In the genomic region with DNA sequence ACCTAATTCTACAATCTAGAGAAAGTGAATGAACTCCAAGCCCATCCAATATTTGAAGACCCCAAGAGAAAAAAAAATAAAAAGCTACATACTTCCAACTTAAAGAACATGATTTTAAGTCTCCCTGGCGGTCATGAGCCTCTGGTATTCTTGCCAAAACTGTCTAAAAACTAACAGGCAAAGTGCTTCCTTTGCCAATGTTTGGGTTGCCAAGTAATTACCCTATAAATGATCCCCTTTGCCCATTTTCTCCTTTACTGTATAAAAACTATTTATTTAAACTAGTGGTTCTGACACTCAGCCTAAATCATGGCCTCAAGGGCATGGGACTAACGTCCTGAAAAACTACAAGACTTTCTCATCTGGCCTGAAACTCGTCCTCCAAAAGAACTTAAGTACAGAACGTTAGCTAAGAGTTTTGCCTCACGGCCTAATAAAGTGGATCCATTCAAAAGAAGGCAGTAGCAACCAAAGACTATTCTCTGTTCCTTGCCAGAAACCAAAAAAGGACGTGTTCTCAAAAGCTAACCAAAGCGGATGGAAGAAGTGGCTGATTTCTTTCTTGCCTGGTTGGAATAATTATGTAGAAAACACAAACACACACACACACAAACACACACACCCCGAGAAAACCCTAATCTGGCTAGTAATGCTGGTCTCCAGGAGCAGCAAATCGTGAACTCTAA, we compare ENCODE assay signal across 8 mouse cellular contexts. TPM values are rescaled to one million over a fixed set of nuclear protein-coding genes. Genes with fewer than 3 reads are reported as not detected.
A peak's percentile ranks its signal among the peaks of the same experiment; 100 is the strongest.
DNase-seq lines count a peak whose midpoint lies in the region; ATAC-seq and TF ChIP-seq lines count a peak whose summit lies in the region.

No protein-coding gene starts in this region.

- H3K9me3 ChIP-seq in embryonic facial prominence, embryonic 11.5 days (replicated peaks; ENCODE audit: control insufficient read depth, low read length): no peaks in the 10 kb centered on the region
- no peaks in the 10 kb centered on the region for H3K9me3 ChIP-seq in intestine, embryonic 14.5 days (ENCODE audit: control insufficient read depth, low read length)
- no peaks in the 10 kb centered on the region for H3K9me3 ChIP-seq in neural tube, embryonic 12.5 days

- 45% methylated on average over 9 of the region's 9 CpGs for WGBS in embryonic facial prominence, embryonic 11.5 days
- WGBS in intestine, embryonic 14.5 days: 44% methylated on average over 9 of the region's 9 CpGs
- WGBS in neural tube, embryonic 12.5 days: 46% methylated on average over 9 of the region's 9 CpGs

- H3K27ac ChIP-seq in left cerebral cortex, adult 2 months: no peak overlapping the region
- no peak overlapping the region for H3K27ac ChIP-seq in embryonic facial prominence, embryonic 11.5 days (replicated peaks; ENCODE audit: low read depth, low read length)
- no peak overlapping the region for H3K27ac ChIP-seq in intestine, embryonic 14.5 days (ENCODE audit: low read depth)
- no peak overlapping the region for H3K27ac ChIP-seq in neural tube, embryonic 12.5 days

- peak overlapping the region; percentile 87 for H3K4me2 ChIP-seq in embryonic facial prominence, embryonic 11.5 days (ENCODE audit: low read depth, low read length)
- peak overlapping the region; percentile 91 for H3K4me2 ChIP-seq in intestine, embryonic 14.5 days (ENCODE audit: low read length)
- peak overlapping the region; percentile 93 for H3K4me2 ChIP-seq in neural tube, embryonic 12.5 days (replicated peaks)

- no peaks in the 10 kb centered on the region for H3K36me3 ChIP-seq in embryonic facial prominence, embryonic 11.5 days (replicated peaks; ENCODE audit: control insufficient read depth, insufficient read depth, low read depth, low read length)
- no peaks in the 10 kb centered on the region for H3K36me3 ChIP-seq in intestine, embryonic 14.5 days (ENCODE audit: control insufficient read depth, insufficient read depth, low read length)
- H3K36me3 ChIP-seq in neural tube, embryonic 12.5 days: no peaks in the 10 kb centered on the region

- no peak overlapping the region for H3K9ac ChIP-seq in embryonic facial prominence, embryonic 11.5 days (replicated peaks; ENCODE audit: low read length)
- no peak overlapping the region; the same call in 1 of the 2 replicates for H3K9ac ChIP-seq in intestine, embryonic 14.5 days (ENCODE audit: low read length)
- H3K9ac ChIP-seq in neural tube, embryonic 12.5 days: peak overlapping the region; percentile 80; the same call in 1 of the 2 replicates

- no peak for ATAC-seq in embryonic facial prominence, embryonic 11.5 days (replicated peaks; ENCODE audit: insufficient number of reproducible peaks, low FRiP score, low TSS enrichment, low read depth)
- ATAC-seq in intestine, embryonic 14.5 days (replicated peaks; ENCODE audit: low FRiP score, low TSS enrichment, low read depth): no peak
- no peak for ATAC-seq in neural tube, embryonic 12.5 days (ENCODE audit: low FRiP score, low read depth)

- no peak for TF ChIP-seq CTCF in left cerebral cortex, adult 2 months (IDR thresholded peaks at IDR 0.05)

- H3K27me3 ChIP-seq in embryonic facial prominence, embryonic 11.5 days (ENCODE audit: control insufficient read depth, insufficient read depth, low read length): no peaks in the 10 kb centered on the region
- no peaks in the 10 kb centered on the region for H3K27me3 ChIP-seq in intestine, embryonic 14.5 days (replicated peaks; ENCODE audit: control insufficient read depth, insufficient read depth, low read length)
- no peaks in the 10 kb centered on the region for H3K27me3 ChIP-seq in neural tube, embryonic 12.5 days (replicated peaks)

- intact Hi-C loops in left cerebral cortex, adult 2 months (cut with DNase I): no loop called here
- intact Hi-C loops in left cerebral cortex, postnatal 14 days (cut with DNase I): no loop called here

- H3K4me1 ChIP-seq in embryonic facial prominence, embryonic 11.5 days (ENCODE audit: control insufficient read depth, insufficient read depth, low read length): no peaks in the 10 kb centered on the region
- no peaks in the 10 kb centered on the region; the same call in 1 of the 2 replicates for H3K4me1 ChIP-seq in intestine, embryonic 14.5 days (replicated peaks; ENCODE audit: control insufficient read depth, insufficient read depth, low read length)
- peaks cover 8% of the 10 kb centered on the region for H3K4me1 ChIP-seq in neural tube, embryonic 12.5 days

- H3K4me3 ChIP-seq in left cerebral cortex, adult 2 months: peak overlapping the region; percentile 87
- H3K4me3 ChIP-seq in embryonic facial prominence, embryonic 11.5 days (ENCODE audit: low read depth, low read length): peak overlapping the region; percentile 82
- H3K4me3 ChIP-seq in intestine, embryonic 14.5 days (ENCODE audit: low read depth, low read length): peak overlapping the region; percentile 81
- H3K4me3 ChIP-seq in neural tube, embryonic 12.5 days: peak overlapping the region; percentile 80

- no peak for DNase-seq in left cerebral cortex, adult 2 months (ENCODE audit: extremely low spot score in 1 of 2, low spot score in 2 of 2)
- DNase-seq in left cerebral cortex, postnatal 14 days (ENCODE audit: low spot score in 2 of 2): no peak
- DNase-seq in embryonic facial prominence, embryonic 11.5 days (ENCODE audit: low spot score): no peak
- DNase-seq in intestine, embryonic 14.5 days (ENCODE audit: low spot score): peak; percentile 53
- DNase-seq in B cell, adult 2 months: no peak
- DNase-seq in natural killer cell, adult 2 months (ENCODE audit: low spot score in 2 of 2): no peak
- no peak for DNase-seq in adrenal gland, postnatal 4 days (ENCODE audit: low spot score in 2 of 2)

RNA-seq across cellular contexts. Expression of a gene that starts 12.9 kb away (rescaled TPM):
- 10 to 100 TPM; 22.2 to 25.4 TPM for total RNA-seq in left cerebral cortex, adult 2 months (2021)
- 10 to 100 TPM; 17.2 to 17.5 TPM for total RNA-seq in left cerebral cortex, postnatal 14 days (2021)
- 18.7 and 21.5 TPM in 2 replicates for polyA plus RNA-seq in embryonic facial prominence, embryonic 11.5 days (2014; fragmentation: Nextera tagmentation; extraction: Ambion mirVana)
- polyA plus RNA-seq in intestine, embryonic 14.5 days (2014; fragmentation: Nextera tagmentation; extraction: Ambion mirVana): 21.6 and 21.7 TPM in 2 replicates
- 15.8 and 20.0 TPM in 2 replicates for polyA plus RNA-seq in neural tube, embryonic 12.5 days (2016; fragmentation: Nextera tagmentation; extraction: Ambion mirVana)
- 10 to 100 TPM; 20.3 to 24.2 TPM for total RNA-seq in adrenal gland, postnatal 4 days (2021)

RNA-seq across cellular contexts. Expression of a gene that starts 53.1 kb away (rescaled TPM):
- 1 to 10 TPM; 2.9 to 3.4 TPM for total RNA-seq in left cerebral cortex, adult 2 months (2021)
- 1 to 10 TPM; 4.4 to 4.5 TPM for total RNA-seq in left cerebral cortex, postnatal 14 days (2021)
- polyA plus RNA-seq in embryonic facial prominence, embryonic 11.5 days (2014; fragmentation: Nextera tagmentation; extraction: Ambion mirVana): 13.6 and 14.5 TPM in 2 replicates
- 12.8 and 14.5 TPM in 2 replicates for polyA plus RNA-seq in intestine, embryonic 14.5 days (2014; fragmentation: Nextera tagmentation; extraction: Ambion mirVana)
- 7.7 and 8.3 TPM in 2 replicates for polyA plus RNA-seq in neural tube, embryonic 12.5 days (2016; fragmentation: Nextera tagmentation; extraction: Ambion mirVana)
- 10 to 100 TPM; 10.3 to 12.1 TPM for total RNA-seq in adrenal gland, postnatal 4 days (2021)
